Mouse (Mus musculus): Measurements from ENCODE around the gene Akr1b3. TPM values are rescaled to one million over a fixed set of nuclear protein-coding genes. Genes with fewer than 3 reads are reported as not detected.
"Not testable (repeated sequence)": the region's sequence is repeated elsewhere in the genome, so short reads cannot be mapped to it uniquely, and the experiment has no call there.

Akr1b3 gene
- polyA plus RNA-seq, 1 experiment, result not detected

GRCm38 (mm10) chr6:34350037-34350699 lies 32.9 kb upstream of the Akr1b3 start:
- Histone ChIP-seq H3K4me1 (ENCODE audit: control insufficient read depth, insufficient read depth, low read length) (peaks cover 3% of the 10 kb centered on the region; the same call in 1 of the 2 replicates), H3K4me3 (ENCODE audit: insufficient read depth, low read depth, low read length) (no peak overlapping the region), H3K27ac (ENCODE audit: insufficient read depth, low read depth, low read length) (no peak overlapping the region)
- no peak for TF ChIP-seq CTCF (IDR thresholded peaks at IDR 0.05; ENCODE audit: insufficient read depth, low read depth, low read length)
- no peak for TF ChIP-seq POLR2A (IDR thresholded peaks at IDR 0.05; ENCODE audit: insufficient read depth, low read depth, low read length)
- WGBS, result 85% methylated on average over 12 of the region's 12 CpGs

- H3K27ac ChIP-seq (ENCODE audit: insufficient read depth, low read depth, low read length), result no peak overlapping the region
- TF ChIP-seq POLR2A (IDR thresholded peaks at IDR 0.05; ENCODE audit: insufficient read depth, low read depth, low read length) (no peak), CTCF (IDR thresholded peaks at IDR 0.05; ENCODE audit: insufficient read depth, low read depth, low read length) (peak; percentile 88)
- 40% methylated on average over 14 of the region's 14 CpGs for WGBS
- no peak overlapping the region for H3K4me3 ChIP-seq (ENCODE audit: insufficient read depth, low read depth, low read length)
- H3K4me1 ChIP-seq (ENCODE audit: control insufficient read depth, insufficient read depth, low read length), result peaks cover 3% of the 10 kb centered on the region; the same call in 1 of the 2 replicates
Observed at GRCm38 (mm10) chr6:34346096-34346898, 29.0 kb upstream of the Akr1b3 start.

GRCm38 (mm10) chr6:34344935-34345334 lies 27.7 kb upstream of the Akr1b3 start:
- H3K4me3 ChIP-seq (ENCODE audit: insufficient read depth, low read depth, low read length), result no peak overlapping the region
- 34% methylated on average over 9 of the region's 9 CpGs for WGBS
- H3K4me1 ChIP-seq (ENCODE audit: control insufficient read depth, insufficient read depth, low read length), result peaks cover 3% of the 10 kb centered on the region; the same call in 1 of the 2 replicates
- no peak overlapping the region for H3K27ac ChIP-seq (ENCODE audit: insufficient read depth, low read depth, low read length)
- TF ChIP-seq POLR2A (IDR thresholded peaks at IDR 0.05; ENCODE audit: insufficient read depth, low read depth, low read length), result no peak
- TF ChIP-seq CTCF (IDR thresholded peaks at IDR 0.05; ENCODE audit: insufficient read depth, low read depth, low read length), result no peak

DNA sequence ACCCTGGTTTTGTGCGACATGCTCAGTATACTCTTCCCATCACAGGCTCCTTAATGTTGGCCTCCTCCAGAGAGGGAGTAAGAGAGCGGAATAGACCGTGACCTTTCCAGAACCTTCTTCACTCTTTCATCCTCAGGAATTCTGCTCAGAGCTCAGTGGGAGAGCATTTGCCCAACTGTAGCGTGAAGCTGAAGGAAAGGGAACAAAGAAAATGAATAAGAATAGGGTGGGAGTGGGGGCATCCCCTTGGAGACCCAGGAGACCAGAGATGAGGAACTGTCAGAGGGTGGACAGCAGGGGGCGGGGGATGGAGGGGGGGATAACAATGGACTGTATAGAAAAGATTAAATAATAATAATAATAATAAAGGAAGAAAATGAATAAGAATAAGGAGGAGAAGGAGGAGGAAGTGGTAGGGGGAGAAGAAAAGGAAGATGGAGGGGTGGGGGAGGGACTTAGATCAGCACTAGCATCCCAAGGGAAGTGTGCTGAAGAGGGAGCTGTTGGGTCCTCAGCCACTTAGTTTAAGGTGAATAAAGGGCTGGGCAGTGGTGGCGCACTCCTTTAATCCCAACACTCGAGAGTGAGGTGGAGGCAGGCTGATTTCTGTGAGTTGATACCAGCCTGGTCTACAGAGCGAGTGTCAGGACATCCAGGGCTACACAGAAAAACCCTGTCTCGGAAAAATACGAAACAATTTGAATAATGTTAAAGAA lies 27.0 kb upstream of the Akr1b3 start:
- TF ChIP-seq POLR2A (IDR thresholded peaks at IDR 0.05; ENCODE audit: insufficient read depth, low read depth, low read length), result no peak
- TF ChIP-seq CTCF (IDR thresholded peaks at IDR 0.05; ENCODE audit: insufficient read depth, low read depth, low read length), result no peak
- no peak overlapping the region for H3K4me3 ChIP-seq (ENCODE audit: insufficient read depth, low read depth, low read length)
- WGBS, result 70% methylated on average over 10 of the region's 10 CpGs
- H3K4me1 ChIP-seq (ENCODE audit: control insufficient read depth, insufficient read depth, low read length), result peaks cover 3% of the 10 kb centered on the region; the same call in 1 of the 2 replicates
- no peak overlapping the region for H3K27ac ChIP-seq (ENCODE audit: insufficient read depth, low read depth, low read length)

- Histone ChIP-seq H3K4me1 (ENCODE audit: control insufficient read depth, insufficient read depth, low read length) (peaks cover 3% of the 10 kb centered on the region; the same call in 1 of the 2 replicates), H3K4me3 (ENCODE audit: insufficient read depth, low read depth, low read length) (no peak overlapping the region), H3K27ac (ENCODE audit: insufficient read depth, low read depth, low read length) (no peak overlapping the region)
- WGBS, result 87% methylated on average over 6 of the region's 6 CpGs
- TF ChIP-seq POLR2A (IDR thresholded peaks at IDR 0.05; ENCODE audit: insufficient read depth, low read depth, low read length) (no peak), CTCF (IDR thresholded peaks at IDR 0.05; ENCODE audit: insufficient read depth, low read depth, low read length) (no peak)
Observed at GRCm38 (mm10) chr6:34343426-34343825, 26.1 kb upstream of the Akr1b3 start.

DNA sequence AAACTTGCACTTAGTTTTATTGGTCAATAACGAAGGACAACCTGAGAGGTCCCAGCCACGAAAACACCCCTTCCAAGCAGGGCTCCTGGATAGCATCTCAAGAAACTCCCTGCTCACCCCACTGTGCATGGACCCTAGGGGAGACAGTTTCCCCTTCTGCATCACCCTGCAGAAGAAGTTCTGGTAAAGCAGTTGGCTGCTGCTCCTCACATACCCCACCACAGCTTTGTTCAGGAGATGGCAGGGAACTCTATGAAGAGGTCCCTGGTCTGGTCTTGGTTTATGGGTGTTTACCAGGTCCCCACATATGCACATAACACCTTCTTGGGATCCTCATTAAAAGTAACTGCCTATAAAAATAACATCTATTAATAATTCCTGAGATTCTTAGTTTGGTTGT lies 25.2 kb upstream of the Akr1b3 start:
- H3K27ac ChIP-seq (ENCODE audit: insufficient read depth, low read depth, low read length), result no peak overlapping the region
- TF ChIP-seq CTCF (IDR thresholded peaks at IDR 0.05; ENCODE audit: insufficient read depth, low read depth, low read length) (no peak), POLR2A (IDR thresholded peaks at IDR 0.05; ENCODE audit: insufficient read depth, low read depth, low read length) (no peak)
- 96% methylated on average over 2 of the region's 2 CpGs for WGBS
- no peak overlapping the region for H3K4me3 ChIP-seq (ENCODE audit: insufficient read depth, low read depth, low read length)
- H3K4me1 ChIP-seq (ENCODE audit: control insufficient read depth, insufficient read depth, low read length), result peaks cover 3% of the 10 kb centered on the region; the same call in 1 of the 2 replicates

DNA sequence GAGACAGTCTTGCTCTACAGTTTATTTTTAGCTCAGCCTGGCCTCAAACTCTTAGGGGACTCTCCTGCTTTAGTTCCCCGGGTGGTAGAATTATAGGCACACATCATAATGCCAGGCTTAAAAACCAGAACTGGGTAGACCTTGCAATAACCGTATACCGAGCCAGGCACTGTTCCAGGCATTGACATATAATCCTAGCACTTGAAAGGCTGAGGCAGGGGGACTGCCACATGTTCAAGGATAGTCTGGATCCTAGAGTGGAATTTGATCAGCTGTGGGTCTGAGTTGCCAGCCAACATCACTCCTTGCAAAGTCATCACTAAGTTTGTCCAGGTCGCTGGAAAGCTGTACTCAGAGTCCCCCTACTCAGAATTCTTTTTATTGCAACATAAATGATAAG lies 24.7 kb upstream of the Akr1b3 start:
- no peak for TF ChIP-seq CTCF (IDR thresholded peaks at IDR 0.05; ENCODE audit: insufficient read depth, low read depth, low read length)
- Histone ChIP-seq H3K27ac (ENCODE audit: insufficient read depth, low read depth, low read length) (no peak overlapping the region), H3K4me3 (ENCODE audit: insufficient read depth, low read depth, low read length) (no peak overlapping the region), H3K4me1 (ENCODE audit: control insufficient read depth, insufficient read depth, low read length) (peaks cover 3% of the 10 kb centered on the region; the same call in 1 of the 2 replicates)
- 86% methylated on average over 4 of the region's 4 CpGs for WGBS

- H3K27ac ChIP-seq (ENCODE audit: insufficient read depth, low read depth, low read length), result no peak overlapping the region
- H3K4me3 ChIP-seq (ENCODE audit: insufficient read depth, low read depth, low read length), result no peak overlapping the region
- TF ChIP-seq CTCF (IDR thresholded peaks at IDR 0.05; ENCODE audit: insufficient read depth, low read depth, low read length) (no peak), POLR2A (IDR thresholded peaks at IDR 0.05; ENCODE audit: insufficient read depth, low read depth, low read length) (no peak)
- 64% methylated on average over 2 of the region's 2 CpGs for WGBS
- H3K4me1 ChIP-seq (ENCODE audit: control insufficient read depth, insufficient read depth, low read length), result no peaks in the 10 kb centered on the region
Observed at GRCm38 (mm10) chr6:34337799-34338198, 20.5 kb upstream of the Akr1b3 start.

DNA sequence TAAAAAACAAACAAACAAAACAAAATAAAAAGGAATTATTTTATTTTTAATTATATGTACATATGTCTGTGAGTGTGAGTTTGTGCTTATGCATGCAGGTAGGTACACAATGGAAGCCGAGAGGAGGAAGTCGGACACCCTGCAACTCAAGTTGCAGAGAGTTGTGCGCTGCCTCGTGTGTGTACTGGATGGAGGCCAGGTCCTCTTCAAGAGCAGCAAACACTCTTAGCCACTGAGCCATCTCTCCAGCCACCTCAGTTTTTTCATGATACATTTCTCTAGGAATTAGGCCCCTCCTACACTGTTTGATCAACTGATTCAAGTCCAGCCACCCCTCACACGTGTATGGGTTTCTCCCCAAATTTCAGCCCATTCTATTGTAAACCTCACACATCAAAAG lies 17.4 kb upstream of the Akr1b3 start:
- 82% methylated on average over 5 of the region's 5 CpGs for WGBS
- TF ChIP-seq CTCF (IDR thresholded peaks at IDR 0.05; ENCODE audit: insufficient read depth, low read depth, low read length) (no peak), POLR2A (IDR thresholded peaks at IDR 0.05; ENCODE audit: insufficient read depth, low read depth, low read length) (no peak)

DNA sequence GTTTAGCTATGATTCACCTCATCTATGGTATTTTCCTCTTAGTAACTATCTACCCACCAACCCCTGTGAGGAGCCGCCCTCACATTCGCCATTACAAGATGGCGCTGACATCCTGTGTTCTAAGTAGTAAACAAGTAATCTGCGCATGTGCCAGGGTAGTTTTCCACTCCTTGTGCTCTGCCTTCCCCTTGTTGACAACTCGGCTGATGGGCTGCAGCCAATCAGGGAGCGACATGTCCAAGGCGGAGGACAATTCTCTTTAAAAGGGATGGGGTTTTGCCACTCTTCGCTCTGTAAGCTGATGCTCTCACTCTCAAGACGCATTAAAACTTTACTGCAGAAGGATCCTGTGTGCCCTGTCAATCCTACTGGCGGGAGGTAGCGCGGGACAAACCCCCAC lies 14.5 kb upstream of the Akr1b3 start:
- 88% methylated on average over 12 of the region's 12 CpGs for WGBS
- not testable (repeated sequence) for H3K4me3 ChIP-seq (ENCODE audit: insufficient read depth, low read depth, low read length); H3K27ac ChIP-seq (ENCODE audit: insufficient read depth, low read depth, low read length); H3K4me1 ChIP-seq (ENCODE audit: control insufficient read depth, insufficient read depth, low read length)

More for the DNA sequence above, 17.4 kb upstream of the Akr1b3 start:
- Histone ChIP-seq H3K4me1 (ENCODE audit: control insufficient read depth, insufficient read depth, low read length) (no peaks in the 10 kb centered on the region), H3K27ac (ENCODE audit: insufficient read depth, low read depth, low read length) (no peak overlapping the region), H3K4me3 (ENCODE audit: insufficient read depth, low read depth, low read length) (no peak overlapping the region)

All from olfactory bulb, adult 2 months (tissue).